Mouse (Mus musculus) liver, embryonic 14.5 days (tissue): Measurements from ENCODE around the gene Mbnl2.

Experiments used
- CTCF ChIP-seq: IDR thresholded peaks from 2 replicates; pipeline ENCODE4 v1.5.1; 2016; ENCODE audit warnings: antibody characterized with exemption, low read depth, control low read depth
- EP300 ChIP-seq: IDR thresholded peaks from 2 replicates; pipeline ENCODE4 v1.6.1; 2016; ENCODE audit warnings: antibody characterized with exemption, low read depth

- no peak for TF ChIP-seq EP300
- TF ChIP-seq CTCF, result no peak
These were observed 104.2 kb downstream of the Mbnl2 start for GRCm38 (mm10) chr14:120379716-120380115.
